Mouse (Mus musculus): ENCODE measurements around the gene Ndufaf1.
"Not testable (repeated sequence)": the region's sequence is repeated elsewhere in the genome, so short reads cannot be mapped to it uniquely, and the experiment has no call there.

The Ndufaf1 gene

DNA sequence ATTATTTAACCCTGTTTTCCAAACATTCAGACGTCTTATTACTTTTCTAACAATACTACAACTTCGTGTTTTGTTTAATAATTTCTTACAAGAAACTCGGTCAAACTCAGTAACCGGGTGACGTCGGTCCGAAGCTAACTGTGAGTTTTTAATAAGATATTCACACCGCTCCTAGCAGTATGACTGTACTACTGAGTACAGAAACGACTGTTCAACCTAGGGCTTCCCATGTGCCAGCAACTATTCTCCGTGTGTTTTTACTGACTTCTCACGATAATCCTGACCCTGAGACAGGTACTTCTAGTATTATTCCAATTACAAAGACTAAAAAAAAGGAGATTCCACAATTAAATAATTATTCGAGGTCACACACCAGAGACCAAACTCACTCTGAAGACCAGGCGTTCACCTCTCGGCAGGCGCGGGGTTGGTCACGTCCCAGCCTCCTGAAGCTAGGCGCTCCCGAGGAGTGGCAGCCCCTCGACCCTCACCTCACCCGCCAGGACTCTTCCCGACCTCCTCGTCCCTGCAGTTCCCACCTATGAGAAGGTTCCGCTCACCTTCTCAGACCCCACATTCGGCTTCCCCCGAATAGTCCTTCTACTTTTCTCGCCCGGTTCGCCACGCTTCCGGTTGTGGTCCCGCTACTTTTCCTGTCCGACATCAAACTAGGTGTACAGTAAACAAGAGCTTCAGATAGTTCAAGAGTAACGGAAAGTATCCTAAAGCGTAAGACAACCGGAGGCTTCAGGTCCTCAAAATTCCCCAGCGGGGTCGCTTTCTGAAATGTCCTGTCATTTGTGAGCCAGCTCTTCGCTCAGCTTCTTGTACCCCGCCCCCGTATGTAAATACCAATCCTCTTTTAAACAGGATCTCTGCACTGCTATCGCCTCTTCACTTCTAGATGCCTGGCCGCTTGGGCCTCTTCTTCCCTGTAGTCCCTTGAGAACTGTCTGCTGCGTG is at the start of gene Ndufaf1:
TSS of gene Ndufaf1 (minus strand) at position 608 of the 963 bp plus-strand sequence.
- peak; percentile 93 for DNase-seq (ENCODE audit: low read depth, low spot score)

DNA sequence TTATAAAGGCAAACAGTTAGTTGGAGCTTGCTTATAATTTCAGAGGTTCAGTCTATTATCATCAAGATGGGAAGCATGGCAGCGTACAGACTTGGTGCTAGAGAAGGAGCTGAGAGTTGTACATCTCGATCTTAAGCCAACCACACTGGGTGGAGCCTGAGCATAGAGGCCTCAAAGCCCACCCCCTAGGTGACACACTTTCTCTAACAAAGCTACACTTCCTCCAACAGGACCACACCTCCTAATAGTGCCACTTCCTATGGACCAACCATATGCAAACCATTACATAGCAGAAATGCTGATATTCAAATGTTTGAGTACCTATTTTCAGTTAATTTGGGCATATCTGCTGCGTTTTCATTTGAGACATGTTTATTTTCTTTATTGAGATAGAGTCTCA is 47.4 kb upstream of the Ndufaf1 start:
- no peak for DNase-seq (ENCODE audit: low read depth, low spot score)

DNA sequence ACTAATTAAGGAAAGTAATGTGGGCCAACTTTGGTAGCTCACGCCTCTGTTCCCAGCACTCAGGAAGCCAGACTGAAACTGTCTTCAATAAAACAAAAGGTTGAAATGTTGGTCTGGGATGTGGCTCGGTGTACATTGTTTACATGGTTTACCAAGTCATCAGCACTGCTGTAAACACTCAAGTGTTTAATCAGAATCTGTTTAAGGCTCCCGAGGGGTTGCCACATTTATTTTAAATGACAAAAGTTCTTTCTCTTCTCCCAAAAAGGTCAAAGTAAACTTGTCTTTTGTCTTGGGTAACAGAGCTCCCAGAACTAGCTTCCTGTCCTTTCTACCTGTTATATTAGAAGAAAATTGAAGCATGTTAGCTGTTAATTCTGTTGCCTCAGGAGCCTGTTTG is 45.0 kb upstream of the Ndufaf1 start:
- no peak for DNase-seq (ENCODE audit: low read depth, low spot score)

- peak; percentile 21 for DNase-seq (ENCODE audit: low read depth, low spot score)
Observed at GRCm38 (mm10) chr2:119703171-119703570, 40.5 kb upstream of the Ndufaf1 start.

GRCm38 (mm10) chr2:119699962-119700361 is 37.3 kb upstream of the Ndufaf1 start:
- DNase-seq (ENCODE audit: low read depth, low spot score) = peak; percentile 56

DNA sequence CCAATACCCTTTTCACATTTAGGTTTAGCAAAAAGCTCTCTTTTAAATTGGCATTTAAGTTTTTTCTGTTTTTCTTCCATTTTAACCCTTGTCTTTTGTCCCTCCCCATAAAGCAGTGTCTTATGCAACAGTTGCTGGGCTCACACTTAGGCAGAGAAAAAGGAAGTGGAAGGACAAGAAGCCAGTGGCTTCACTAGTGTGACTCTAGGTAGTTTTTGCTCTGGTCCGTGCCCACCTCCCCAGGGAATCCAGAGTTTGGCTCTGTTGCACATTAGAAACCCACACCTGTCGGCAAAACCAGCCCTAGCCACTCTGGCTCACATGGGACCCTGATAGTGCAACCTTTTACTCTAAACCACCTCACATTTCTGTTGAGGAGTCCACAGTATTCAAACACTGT is 35.8 kb upstream of the Ndufaf1 start:
- no peak for DNase-seq (ENCODE audit: low read depth, low spot score)

DNA sequence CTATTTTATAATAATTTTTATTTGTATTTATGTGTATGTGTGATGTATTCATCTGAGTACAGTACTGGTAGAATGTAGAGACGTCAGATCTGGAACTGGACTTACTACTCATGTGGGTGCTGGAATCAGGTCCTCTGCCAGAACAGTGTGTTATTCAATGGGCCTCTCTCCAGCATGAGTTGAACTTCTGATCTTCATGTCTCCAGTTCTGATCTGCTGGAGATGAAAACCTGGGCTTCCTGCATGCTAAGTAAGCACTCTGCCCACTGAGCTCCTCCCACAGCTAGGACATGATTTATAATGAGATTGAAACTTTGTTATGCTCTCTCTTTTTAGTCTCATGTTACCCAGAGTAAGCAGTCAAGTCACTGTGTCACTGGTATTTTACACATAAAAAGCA is 33.5 kb upstream of the Ndufaf1 start:
- DNase-seq (ENCODE audit: low read depth, low spot score) = peak; percentile 27

DNA sequence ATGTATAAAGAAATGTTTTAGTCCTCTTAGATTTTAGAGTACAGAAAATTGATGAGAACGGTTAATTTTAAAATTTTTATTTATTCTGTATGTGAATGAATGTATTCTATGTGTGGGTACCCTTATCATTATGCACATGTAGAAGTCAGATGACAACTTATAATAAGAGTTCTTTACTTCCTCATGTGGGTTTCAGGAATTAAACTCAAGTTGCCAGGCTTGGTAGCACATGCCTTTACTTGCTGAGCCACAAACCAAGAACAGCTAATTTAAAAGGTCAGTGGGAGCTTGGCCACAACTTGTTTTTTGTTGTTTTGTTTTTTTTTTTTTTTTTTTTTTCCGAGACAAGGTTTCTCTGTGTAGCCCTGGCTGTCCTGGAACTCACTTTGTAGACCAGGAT is 32.2 kb upstream of the Ndufaf1 start:
- no peak for DNase-seq (ENCODE audit: low read depth, low spot score)

GRCm38 (mm10) chr2:119692003-119692701 is 29.5 kb upstream of the Ndufaf1 start:
- DNase-seq (ENCODE audit: low read depth, low spot score) = peak; percentile 42

GRCm38 (mm10) chr2:119683706-119684105 is 21.1 kb upstream of the Ndufaf1 start:
- no peak for DNase-seq (ENCODE audit: low read depth, low spot score)

DNA sequence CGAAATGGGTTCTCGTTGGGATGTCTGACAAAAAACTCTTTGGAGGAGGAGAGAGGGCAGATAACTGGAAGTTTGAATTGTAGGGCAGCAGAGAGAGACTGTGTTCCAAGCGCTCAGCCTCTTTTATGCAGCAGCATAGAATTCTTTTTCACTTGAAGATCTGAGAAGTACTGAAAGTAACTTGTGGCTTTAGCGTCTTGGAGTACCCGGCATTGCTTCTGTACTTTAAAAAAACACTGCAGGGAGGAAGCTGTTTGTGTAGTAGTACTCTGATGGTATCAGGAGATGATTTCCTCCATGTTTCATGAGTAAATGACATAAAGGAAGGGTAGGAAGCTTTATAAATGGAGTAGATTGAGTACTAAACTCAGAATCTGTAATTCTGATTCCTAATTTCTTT is 13.2 kb upstream of the Ndufaf1 start:
- no peak for DNase-seq (ENCODE audit: low read depth, low spot score)

DNA sequence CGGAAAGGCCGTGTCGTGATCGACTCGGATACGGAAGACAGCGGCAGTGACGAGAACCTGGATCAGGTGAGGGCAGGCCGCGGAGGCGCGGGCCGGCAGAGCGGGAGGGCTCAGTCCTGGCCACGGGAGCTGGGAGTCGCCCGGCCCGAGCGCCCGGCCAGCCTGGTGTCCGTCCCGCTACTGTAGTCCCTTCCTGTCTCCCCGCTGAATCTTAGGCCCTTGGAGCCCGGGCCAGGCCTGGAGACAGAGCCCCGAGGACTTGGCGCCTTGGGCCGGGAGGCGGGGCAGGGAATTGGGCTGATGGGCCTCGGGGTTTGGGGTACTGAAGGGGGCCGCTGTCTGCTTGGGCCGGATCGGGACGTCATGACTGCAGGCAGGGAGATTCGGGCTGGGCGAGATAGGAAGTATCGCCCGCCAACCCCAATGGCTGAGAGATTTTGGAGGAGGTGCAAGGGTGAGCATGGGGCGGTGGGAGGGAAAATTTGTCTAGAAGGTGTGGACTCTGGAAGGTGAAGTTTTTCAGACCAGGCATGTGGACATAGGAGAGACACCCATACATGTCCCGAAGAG is 12.7 kb upstream of the Ndufaf1 start:
- peak; percentile 11 for DNase-seq (ENCODE audit: low read depth, low spot score)

GRCm38 (mm10) chr2:119674525-119675214 is 12.0 kb upstream of the Ndufaf1 start, which contains the start of gene Rtf1:
Gene Rtf1 (plus strand): TSS chr2:119675068.
- DNase-seq (ENCODE audit: low read depth, low spot score) = peak; percentile 92

- peak; percentile 30 for DNase-seq (ENCODE audit: low read depth, low spot score)
Observed at GRCm38 (mm10) chr2:119669010-119669409, 6.4 kb upstream of the Ndufaf1 start.

DNA sequence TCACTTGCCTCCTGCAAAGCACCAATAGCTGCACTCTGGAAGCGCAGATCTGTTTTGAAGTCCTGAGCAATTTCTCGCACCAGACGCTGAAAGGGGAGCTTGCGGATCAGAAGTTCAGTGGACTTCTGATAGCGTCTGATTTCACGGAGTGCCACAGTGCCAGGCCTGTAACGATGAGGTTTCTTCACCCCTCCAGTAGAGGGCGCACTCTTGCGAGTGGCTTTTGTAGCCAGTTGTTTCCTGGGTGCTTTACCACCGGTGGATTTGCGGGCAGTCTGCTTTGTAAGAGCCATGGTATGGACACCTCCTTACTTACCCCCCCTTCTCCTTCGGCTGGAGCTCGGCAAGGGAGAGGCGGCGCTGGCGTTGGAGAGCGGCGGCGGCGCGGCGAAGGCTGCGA is 3.1 kb upstream of the Ndufaf1 start:
- DNase-seq (ENCODE audit: low read depth, low spot score) = not testable (repeated sequence)

DNA sequence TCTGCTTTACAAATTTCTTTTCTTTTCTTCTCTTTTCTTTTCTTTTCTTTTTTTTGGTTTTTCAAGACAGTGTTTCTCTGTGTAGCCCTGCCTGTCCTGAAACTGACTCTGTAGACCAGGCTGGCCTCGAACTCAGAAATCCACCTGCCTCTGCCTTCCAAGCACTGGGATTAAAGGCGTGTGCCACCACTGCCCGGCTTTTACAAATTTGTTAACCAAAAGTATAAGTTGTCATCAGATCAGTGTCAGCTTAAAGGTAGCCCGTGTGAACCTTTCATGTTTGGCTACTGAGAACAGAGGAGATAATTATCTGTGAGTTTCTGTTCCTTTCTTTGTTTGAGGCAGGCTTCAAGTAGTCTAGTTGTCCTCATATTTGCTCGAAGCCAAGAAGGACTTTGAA is 18.4 kb downstream of the Ndufaf1 start:
- no peak for DNase-seq (ENCODE audit: low read depth, low spot score)

GRCm38 (mm10) chr2:119641214-119641912 is 21.3 kb downstream of the Ndufaf1 start:
- no peak for DNase-seq (ENCODE audit: low read depth, low spot score)

DNA sequence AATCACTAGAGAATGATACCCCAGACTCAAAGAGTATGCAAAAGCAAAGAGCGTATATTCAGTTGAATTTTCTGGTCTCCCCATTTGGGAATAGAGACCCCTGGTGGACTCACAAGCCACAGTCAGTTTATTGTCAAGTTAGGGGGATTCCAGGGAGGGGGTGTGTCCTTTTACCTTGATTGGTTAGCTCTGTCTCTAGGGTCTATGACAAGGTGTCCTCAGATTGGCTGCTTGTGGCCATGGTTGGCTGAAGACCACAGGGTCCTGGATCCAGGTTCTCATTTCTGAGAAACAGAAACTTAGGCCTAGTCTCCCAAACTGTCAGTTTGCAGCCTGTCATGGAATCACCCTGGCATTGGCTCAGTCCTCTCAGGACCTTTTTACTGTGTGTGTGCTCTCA is 25.8 kb downstream of the Ndufaf1 start:
- no peak for DNase-seq (ENCODE audit: low read depth, low spot score)

GRCm38 (mm10) chr2:119621302-119621701 is 41.3 kb downstream of the Ndufaf1 start:
- DNase-seq (ENCODE audit: low read depth, low spot score) = no peak

- DNase-seq (ENCODE audit: low read depth, low spot score) = not testable (repeated sequence)
Observed at GRCm38 (mm10) chr2:119619002-119619401, 43.6 kb downstream of the Ndufaf1 start.
